Mouse (Mus musculus): ENCODE measurements around the gene Osbpl8.

DNA sequence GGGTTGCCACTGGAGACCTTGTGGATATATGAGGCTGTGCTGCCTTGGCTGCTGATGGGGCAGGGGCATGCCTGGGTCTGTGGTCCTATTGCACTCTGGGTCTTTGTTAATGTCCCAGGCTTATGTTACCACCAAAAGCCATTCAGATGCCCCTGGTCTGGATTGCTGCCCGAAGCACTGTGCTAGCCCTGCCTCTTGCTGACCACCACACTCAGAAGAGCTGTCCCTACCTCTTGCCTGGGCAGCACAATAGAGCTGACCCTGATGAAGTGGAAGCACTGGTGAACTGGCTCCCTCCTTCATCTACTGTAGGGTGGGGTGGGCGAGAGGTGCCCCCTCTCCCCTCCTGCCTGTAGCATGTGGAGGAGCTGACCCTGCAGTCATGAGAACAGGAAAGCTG is 31.6 kb downstream of the Osbpl8 start:
- TF ChIP-seq CTCF (IDR thresholded peaks at IDR 0.05; ENCODE audit: extremely low read depth, insufficient read length, insufficient replicate concordance, low read depth, low read length): no peak
- TF ChIP-seq POLR2A (IDR thresholded peaks at IDR 0.05; ENCODE audit: low read depth, low read length): no peak
